Mouse (Mus musculus) forebrain, postnatal 0 days (tissue): Measurements from ENCODE around the gene Slc25a29. TPM values are rescaled to one million over a fixed set of nuclear protein-coding genes. Genes with fewer than 3 reads are reported as not detected.

Experiments
- ATAC-seq: fragments of 200-750 bp; cut with Nextera tagmentation; 2 replicates; pipeline ENCODE4 v1.8.0; 2017; ENCODE audit warnings: mild to moderate bottlenecking, moderate library complexity
- DNase-seq: peaks from one replicate; pipeline ENCODE4 v3.0.0-alpha.2; 2015
- H3K27ac ChIP-seq: fragments of 300-500 bp; sonication (generic); 2 replicates; pipeline ENCODE4 v1.5.1; 2014; ENCODE audit warnings: low read depth, mild to moderate bottlenecking, antibody characterized with exemption, low read length, moderate library complexity, mixed read lengths
- H3K27me3 ChIP-seq: fragments of 300-500 bp; sonication (generic); 2 replicates; pipeline ENCODE4 v1.6.1; 2014; ENCODE audit warnings: mild to moderate bottlenecking, low read length, mixed read lengths; ENCODE audit not compliant: insufficient read depth
- H3K36me3 ChIP-seq: fragments of 300-500 bp; sonication (generic); 2 replicates; pipeline ENCODE4 v1.6.1; 2014; ENCODE audit warnings: mild to moderate bottlenecking, moderate library complexity; ENCODE audit not compliant: insufficient read depth
- H3K4me1 ChIP-seq: fragments of 300-500 bp; sonication (generic); 2 replicates; pipeline ENCODE4 v1.6.1; 2014; ENCODE audit warnings: antibody characterized with exemption; ENCODE audit not compliant: insufficient read depth
- H3K4me2 ChIP-seq: fragments of 300-500 bp; sonication (generic); 2 replicates; pipeline ENCODE4 v1.6.1; 2014; ENCODE audit warnings: low read depth, mild to moderate bottlenecking, moderate library complexity
- H3K4me3 ChIP-seq: fragments of 300-500 bp; sonication (generic); 2 replicates; pipeline ENCODE4 v1.5.1; 2014; ENCODE audit warnings: low read depth, low read length, mixed read lengths
- H3K9ac ChIP-seq: fragments of 300-500 bp; sonication (generic); 2 replicates; pipeline ENCODE4 v1.6.1; 2014; ENCODE audit warnings: mild to moderate bottlenecking
- H3K9me3 ChIP-seq: fragments of 300-500 bp; sonication (generic); 2 replicates; pipeline ENCODE4 v1.6.1; 2016; ENCODE audit warnings: low read length
- CTCF ChIP-seq: sonication (generic); IDR thresholded peaks from 2 replicates; pipeline ENCODE4 v1.5.1; 2016; ENCODE audit warnings: antibody characterized with exemption, control low read depth, low read depth
- WGBS: fragments of 180-500 bp; shearing (Covaris S2); extraction: QIAGEN DNeasy Blood & Tissue Kit; methylation state at CpG from one replicate; pipeline ENCODE4 v1.1.7; 2014; 5-methylcytosine and 5-hydroxymethylcytosine counted together
- polyA plus RNA-seq: library from polyadenylated mRNA; unstranded; fragments of >200 nt; fragmentation: Nextera tagmentation; extraction: Ambion mirVana; gene quantifications from 2 replicates; pipeline ENCODE4 v1.2.1, GENCODE M21; 2015
- total RNA-seq: library from RNA; depleted of rRNA; stranded (reverse); fragments of >200 nt; gene quantifications from 2 replicates; pipeline ENCODE4 v1.2.3, GENCODE M21; 2014

Gene Slc25a29
- total and polyA plus RNA-seq, 2 experiments from 2014 or later, result 17.4 to 21.4 TPM

DNA sequence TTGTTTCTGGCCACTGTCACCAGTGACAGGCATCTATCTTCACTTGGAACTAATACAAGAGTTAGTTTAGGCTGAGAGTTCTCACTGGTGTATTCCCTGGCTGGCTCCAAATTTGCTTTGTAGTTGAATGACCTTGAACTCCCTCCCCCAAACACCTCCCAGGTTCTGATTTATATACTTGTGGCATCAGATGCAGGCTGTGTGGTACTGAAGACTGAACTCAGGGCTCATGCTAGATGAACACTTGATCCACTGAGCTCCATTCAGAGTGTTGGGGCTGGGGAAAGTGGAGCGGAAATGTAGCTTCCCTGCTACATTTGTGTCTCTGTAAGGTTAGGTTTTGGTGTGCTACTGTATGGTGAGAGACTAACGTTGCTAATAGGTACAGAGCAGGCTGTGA lies 31.3 kb downstream of the Slc25a29 start:
- Histone ChIP-seq H3K36me3 (0 out of 2 replicates have a peak, but pooled peaks cover 9% of the 10 kb centered on the region), H3K9me3 (no peaks in the 10 kb centered on the region), H3K4me1 (no peaks in the 10 kb centered on the region), H3K4me3 (no peak overlapping the region), H3K27me3 (no peaks in the 10 kb centered on the region), H3K27ac (no peak overlapping the region), H3K9ac (no peak overlapping the region), H3K4me2 (no peak overlapping the region)
- 84% methylated on average over 2 of the region's 2 CpGs for WGBS
- TF ChIP-seq CTCF, result no peak
- no peak for ATAC-seq
- no peak for DNase-seq

DNA sequence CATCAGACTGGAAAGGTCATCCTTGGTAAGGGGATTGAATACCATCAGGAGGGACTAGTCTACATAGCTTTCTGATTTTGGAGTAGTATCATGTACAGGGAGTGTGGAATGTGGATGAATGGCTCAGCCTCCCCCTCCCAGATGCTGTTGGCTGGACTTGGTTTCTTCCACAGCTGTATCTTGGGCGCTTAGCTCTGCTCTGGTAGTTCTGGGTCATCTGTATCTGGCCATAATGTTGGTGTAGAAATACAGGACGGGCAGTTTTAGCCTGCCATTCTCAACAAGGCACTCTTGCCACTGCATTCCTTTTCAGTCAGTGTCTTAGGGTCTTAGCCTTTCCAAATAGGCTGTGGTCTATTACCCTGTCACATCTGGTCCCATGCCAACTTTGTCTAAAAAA lies 34.1 kb downstream of the Slc25a29 start:
- 71% methylated on average over 2 of the region's 2 CpGs for WGBS
- Histone ChIP-seq H3K27ac (no peak overlapping the region), H3K4me3 (no peak overlapping the region), H3K36me3 (no peaks in the 10 kb centered on the region), H3K4me2 (no peak overlapping the region), H3K27me3 (no peaks in the 10 kb centered on the region), H3K4me1 (no peaks in the 10 kb centered on the region), H3K9me3 (no peaks in the 10 kb centered on the region), H3K9ac (no peak overlapping the region)
- TF ChIP-seq CTCF, result no peak
- no peak for ATAC-seq
- no peak for DNase-seq

DNA sequence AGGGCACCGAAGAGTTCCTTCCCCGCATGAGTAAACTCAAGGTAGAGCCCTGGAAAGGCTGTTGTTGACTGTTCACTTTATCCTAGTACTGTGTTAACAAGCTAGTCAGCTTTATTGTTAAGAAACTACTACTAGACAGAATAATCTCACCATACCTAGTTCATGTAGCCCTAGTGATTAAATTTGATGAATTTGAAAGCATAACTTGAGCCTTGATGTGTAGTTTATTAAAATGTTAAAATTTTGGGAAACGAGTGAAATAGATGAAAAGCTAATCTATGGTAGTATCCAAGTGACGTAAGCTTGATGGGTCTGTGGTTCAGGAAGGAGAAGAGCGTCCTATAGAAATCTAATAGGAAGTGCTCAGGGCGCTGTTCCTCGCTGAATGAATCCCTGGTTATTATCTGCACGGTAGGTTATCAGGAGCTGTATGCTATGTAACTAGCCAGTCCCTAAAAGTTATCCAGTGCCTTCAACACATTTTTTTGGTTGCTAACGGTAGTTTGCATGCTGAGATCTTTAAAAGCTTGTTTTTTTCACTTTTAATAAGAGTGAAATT lies 40.6 kb downstream of the Slc25a29 start:
- peak overlapping the region; percentile 98; the same call in 1 of the 2 replicates for H3K27ac ChIP-seq
- peaks cover 12% of the 10 kb centered on the region; the same call in 1 of the 2 replicates for H3K4me1 ChIP-seq
- no peak for ATAC-seq
- H3K9ac ChIP-seq, result peak overlapping the region; percentile 91
- H3K27me3 ChIP-seq, result no peaks in the 10 kb centered on the region
- no peak for DNase-seq
- TF ChIP-seq CTCF, result no peak
- no peaks in the 10 kb centered on the region for H3K9me3 ChIP-seq
- 10% methylated on average over 9 of the region's 9 CpGs for WGBS
- peak overlapping the region; percentile 45 for H3K4me2 ChIP-seq
- H3K4me3 ChIP-seq, result peak overlapping the region; percentile 92
- H3K36me3 ChIP-seq, result no peaks in the 10 kb centered on the region

DNA sequence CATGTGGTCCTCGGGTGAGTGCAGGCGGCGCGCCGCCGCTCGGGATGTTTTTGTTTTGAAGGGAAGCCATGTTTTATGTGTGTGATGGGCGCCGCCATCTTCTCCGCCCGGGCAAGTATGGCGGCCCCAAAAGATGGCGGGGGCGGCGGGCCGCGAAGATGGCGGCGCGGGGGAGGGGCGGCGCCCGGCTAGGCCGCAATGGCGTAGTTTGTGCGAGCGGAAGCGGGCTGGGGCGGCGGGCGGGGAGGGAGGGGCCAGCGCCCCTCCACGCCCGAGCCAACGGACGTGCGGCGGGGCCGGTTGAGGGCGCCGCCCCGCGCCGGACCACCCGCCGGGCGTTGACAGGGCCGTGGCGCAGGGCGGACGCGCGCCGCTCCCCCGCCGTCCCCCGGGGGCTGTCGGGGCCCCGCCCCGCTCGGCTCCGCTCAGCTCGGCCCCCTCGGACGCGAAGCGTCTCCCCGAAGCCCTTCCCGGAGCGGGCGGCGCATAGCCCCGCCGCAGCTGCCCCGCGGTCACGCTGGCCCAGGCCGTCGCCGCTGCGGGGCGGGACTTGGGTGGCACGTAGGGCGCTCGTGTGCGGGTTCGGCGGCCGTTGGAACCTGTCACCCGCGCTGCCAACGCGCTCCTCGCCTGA lies 41.5 kb downstream of the Slc25a29 start:
- TF ChIP-seq CTCF, result no peak
- peak overlapping the region; percentile 91 for H3K9ac ChIP-seq

DNA sequence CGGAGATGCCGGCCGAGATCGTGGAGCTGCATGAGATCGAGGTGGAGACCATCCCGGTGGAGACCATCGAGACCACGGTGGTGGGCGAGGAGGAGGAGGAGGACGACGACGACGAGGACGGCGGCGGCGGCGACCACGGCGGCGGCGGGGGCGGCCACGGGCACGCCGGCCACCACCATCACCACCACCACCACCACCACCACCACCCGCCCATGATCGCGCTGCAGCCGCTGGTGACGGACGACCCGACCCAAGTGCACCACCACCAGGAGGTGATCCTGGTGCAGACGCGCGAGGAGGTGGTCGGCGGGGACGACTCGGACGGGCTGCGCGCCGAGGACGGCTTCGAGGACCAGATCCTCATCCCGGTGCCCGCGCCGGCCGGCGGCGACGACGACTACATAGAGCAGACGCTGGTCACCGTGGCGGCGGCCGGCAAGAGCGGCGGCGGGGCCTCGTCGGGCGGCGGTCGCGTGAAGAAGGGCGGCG lies 42.2 kb downstream of the Slc25a29 start:
- Histone ChIP-seq H3K9ac (peak overlapping the region; percentile 91), H3K4me3 (peak overlapping the region; percentile 92), H3K4me1 (peaks cover 12% of the 10 kb centered on the region; the same call in 1 of the 2 replicates), H3K27ac (peak overlapping the region; percentile 98), H3K36me3 (no peaks in the 10 kb centered on the region), H3K9me3 (no peaks in the 10 kb centered on the region), H3K27me3 (no peaks in the 10 kb centered on the region), H3K4me2 (peak overlapping the region; percentile 45)
- TF ChIP-seq CTCF, result peak; percentile 19; the same call in 1 of the 2 replicates
- ATAC-seq, result no peak
- 3% methylated on average over 69 of the region's 71 CpGs for WGBS
- DNase-seq, result peak; percentile 4

More for the DNA sequence above, 41.5 kb downstream of the Slc25a29 start:
- Histone ChIP-seq H3K4me1 (peaks cover 12% of the 10 kb centered on the region; the same call in 1 of the 2 replicates), H3K4me3 (peak overlapping the region; percentile 92), H3K27ac (peak overlapping the region; percentile 98), H3K4me2 (peak overlapping the region; percentile 45), H3K9me3 (no peaks in the 10 kb centered on the region), H3K27me3 (no peaks in the 10 kb centered on the region), H3K36me3 (no peaks in the 10 kb centered on the region)
- peak; percentile 65 for ATAC-seq
- peak; percentile 90 for DNase-seq
- WGBS, result 1% methylated on average over 76 of the region's 94 CpGs

DNA sequence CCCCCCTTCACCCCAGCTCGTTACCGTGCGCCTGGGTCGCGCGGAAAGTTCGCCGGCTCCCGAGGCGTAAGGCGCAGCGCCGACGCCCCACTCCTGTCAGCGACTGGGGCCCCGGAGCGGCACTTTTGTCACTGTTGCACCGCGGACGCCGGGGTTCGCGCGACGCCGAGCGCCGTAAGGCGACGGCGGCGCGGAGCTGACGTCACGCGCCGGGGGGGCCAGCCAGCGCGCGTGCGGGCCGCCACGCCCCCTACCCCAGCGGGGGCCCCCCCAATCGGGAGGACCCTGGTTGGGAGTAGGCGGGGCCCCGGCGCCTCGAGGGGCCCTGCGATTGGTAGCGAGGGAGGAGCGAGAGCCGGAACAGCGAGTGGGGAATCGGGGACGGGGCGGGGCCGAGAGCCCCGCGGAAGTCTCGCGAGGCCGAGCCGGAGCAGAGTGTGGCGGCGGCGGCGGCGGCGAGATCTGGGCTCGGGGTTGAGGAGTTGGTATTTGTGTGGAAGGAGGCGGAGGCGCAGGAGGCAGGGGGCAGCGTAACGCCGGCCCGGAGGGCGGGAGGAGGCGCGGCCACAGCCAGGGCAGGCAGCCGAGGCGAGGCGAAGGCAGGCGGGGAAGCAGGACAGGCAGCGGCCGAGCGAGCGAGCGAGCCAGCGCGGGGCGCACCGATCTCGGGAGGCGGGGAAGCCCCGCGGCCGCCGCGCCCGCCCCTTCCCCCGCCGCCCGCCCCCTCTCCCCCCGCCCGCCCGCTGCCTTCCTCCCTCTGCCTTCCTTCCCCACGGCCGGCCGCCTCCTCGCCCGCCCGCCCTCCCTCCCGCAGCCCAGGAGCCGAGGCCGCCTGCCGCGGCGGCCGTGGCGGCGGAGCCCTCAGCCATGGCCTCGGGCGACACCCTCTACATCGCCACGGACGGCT lies 42.9 kb downstream of the Slc25a29 start, which contains the start of gene Yy1:
TSS of gene Yy1 (plus strand) at position 428 of the 907 bp plus-strand sequence.
- Histone ChIP-seq H3K27ac (peak within 1 kb of the TSS; percentile 98), H3K9ac (peak within 1 kb of the TSS; percentile 91), H3K9me3 (no peaks in the 10 kb centered on the region), H3K27me3 (no peaks in the 10 kb centered on the region), H3K36me3 (no peaks in the 10 kb centered on the region), H3K4me3 (peak within 1 kb of the TSS; percentile 92), H3K4me1 (peaks cover 12% of the 10 kb centered on the region; the same call in 1 of the 2 replicates), H3K4me2 (peak within 1 kb of the TSS; percentile 53)
- 5% methylated on average over 84 of the region's 127 CpGs for WGBS
- DNase-seq (peak; percentile 100), ATAC-seq (peak; percentile 95)
- 0 out of 2 replicates have a peak, but pooled peaks have one; percentile 22 for TF ChIP-seq CTCF
